Mouse (Mus musculus) brain, embryonic 14.5 days (tissue): ENCODE results near the gene Eef1a1.

Experiments
- CTCF ChIP-seq: fragments of 200-500 bp; IDR thresholded peaks from 2 replicates; pipeline ENCODE4 v1.5.1; 2012; ENCODE audit warnings: inconsistent platforms, mild to moderate bottlenecking, moderate library complexity, borderline replicate concordance; ENCODE audit not compliant: insufficient read depth, insufficient read length; ENCODE audit errors: extremely low read depth
- POLR2A ChIP-seq: fragments of 200-500 bp; IDR thresholded peaks from 2 replicates; pipeline ENCODE4 v1.6.1; 2012; ENCODE audit warnings: mild to moderate bottlenecking, inconsistent platforms, borderline replicate concordance; ENCODE audit not compliant: poor library complexity, insufficient read depth, insufficient read length, severe bottlenecking; ENCODE audit errors: extremely low read depth

- TF ChIP-seq CTCF, result no peak
- TF ChIP-seq POLR2A, result no peak
These were observed 27.2 kb upstream of the Eef1a1 start for GRCm38 (mm10) chr9:78516125-78516524.
